Mouse (Mus musculus) gastrocnemius, postnatal 14 days (tissue): ENCODE data around the gene Ttc6. TPM values are rescaled to one million over a fixed set of nuclear protein-coding genes. Genes with fewer than 3 reads are reported as not detected.

Experiments used
- DNase-seq: peaks from one replicate; pipeline ENCODE4 v3.0.0; 2021; ENCODE audit warnings: mixed read lengths
- intact Hi-C: fragments of 180-260 bp; cut with DNase I; formaldehyde crosslinking; loops from one replicate; pipeline ENCODE4 v1.15.1; 2025; ENCODE audit warnings: low total_unique reads
- long read RNA-seq, 2 experiments: library from polyadenylated mRNA; stranded (forward); transcript quantifications; one replicate each; pipeline ENCODE4 v2.0.0; 2021
- total RNA-seq, 2 experiments: library from RNA; stranded (reverse); gene quantifications; 2 replicates each; pipeline ENCODE4 v1.2.3; 2021

Gene Ttc6
- not detected for total RNA-seq
- long read RNA-seq, experiment 1, result 0 reads
- long read RNA-seq, experiment 2, result 0 reads

DNA sequence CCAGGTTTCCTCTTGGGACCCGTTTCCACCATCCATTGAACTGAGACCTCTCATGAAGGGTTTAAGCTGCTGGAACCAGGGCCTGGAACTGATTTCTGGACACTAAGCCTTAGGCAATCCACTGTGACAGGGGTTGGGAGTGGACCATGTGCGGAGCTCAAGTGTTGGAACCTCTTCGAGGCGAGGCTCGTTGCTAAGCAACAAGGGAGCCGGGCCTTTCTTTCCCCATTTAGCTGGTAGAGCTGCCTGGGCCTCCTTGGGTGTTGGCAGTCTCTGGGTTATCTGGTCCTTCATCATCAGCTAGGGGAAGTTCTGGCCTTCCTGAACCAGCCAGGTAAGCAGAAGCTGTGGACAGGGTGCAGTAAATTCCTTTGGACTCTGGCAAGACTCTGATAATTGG, at the start of gene Ttc6:
Ttc6 (plus strand) TSS at position 205 of the 400 bp plus-strand sequence.
- DNase-seq, result no peak
- intact Hi-C loops, result no loop called here

GRCm38 (mm10) chr12:57514552-57514951, 49.4 kb upstream of the Ttc6 start:
- no peak for DNase-seq
- intact Hi-C loops, result no loop called here

DNA sequence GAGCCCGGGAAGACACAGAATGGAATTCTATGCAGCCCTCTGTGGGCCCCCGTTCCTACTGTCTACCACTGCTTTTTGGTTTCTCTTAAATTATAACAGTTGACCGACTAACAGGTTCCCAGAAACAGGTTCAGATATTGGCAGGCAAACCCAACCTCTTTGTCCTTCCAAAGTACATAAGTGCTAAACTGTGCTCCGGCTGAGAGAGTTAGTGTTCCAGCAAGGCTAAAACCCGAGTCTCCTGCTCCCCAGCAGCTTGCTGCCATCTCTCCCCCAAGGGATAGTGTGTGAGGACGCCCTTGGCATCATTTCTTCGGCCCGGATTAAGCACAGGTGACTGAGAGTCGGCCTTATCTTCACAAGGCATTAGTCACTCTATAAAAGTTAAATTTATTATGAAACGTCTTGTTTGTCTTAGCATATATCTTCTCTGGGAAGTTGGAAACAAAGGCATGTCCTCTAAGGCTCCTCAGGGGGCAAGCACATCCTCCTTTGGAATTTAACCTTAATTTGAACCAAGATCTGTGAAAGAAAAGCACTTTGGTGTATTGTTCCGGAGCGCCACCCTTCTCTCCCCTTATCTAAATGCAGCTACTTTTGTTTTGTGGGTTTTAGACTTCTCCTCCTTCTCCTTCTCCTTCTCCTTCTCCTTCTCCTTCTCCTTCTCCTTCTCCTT, 48.1 kb upstream of the Ttc6 start:
- intact Hi-C loops, result no loop called here

DNA sequence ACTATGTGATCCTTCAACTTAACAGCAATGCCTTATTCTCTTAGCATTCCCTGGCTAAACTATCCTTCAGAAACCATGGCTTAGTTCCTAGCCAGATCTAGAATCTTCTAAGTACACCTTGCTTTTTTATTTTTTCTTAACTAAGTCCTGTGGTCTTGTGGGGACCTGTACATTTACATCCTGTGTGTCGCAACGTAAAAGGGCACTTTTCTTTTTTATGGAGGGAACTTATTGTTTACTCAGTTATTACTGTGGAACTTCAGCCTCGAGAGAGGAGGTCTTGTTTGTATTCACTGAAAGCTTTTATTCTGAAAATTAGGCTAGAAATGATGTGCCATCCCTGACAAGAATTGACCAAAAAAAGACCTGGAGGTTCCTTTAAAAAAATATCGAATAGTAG, 35.6 kb upstream of the Ttc6 start:
- intact Hi-C loops, result no loop called here
- no peak for DNase-seq

More for the DNA sequence above, 48.1 kb upstream of the Ttc6 start:
- DNase-seq, result no peak

DNA sequence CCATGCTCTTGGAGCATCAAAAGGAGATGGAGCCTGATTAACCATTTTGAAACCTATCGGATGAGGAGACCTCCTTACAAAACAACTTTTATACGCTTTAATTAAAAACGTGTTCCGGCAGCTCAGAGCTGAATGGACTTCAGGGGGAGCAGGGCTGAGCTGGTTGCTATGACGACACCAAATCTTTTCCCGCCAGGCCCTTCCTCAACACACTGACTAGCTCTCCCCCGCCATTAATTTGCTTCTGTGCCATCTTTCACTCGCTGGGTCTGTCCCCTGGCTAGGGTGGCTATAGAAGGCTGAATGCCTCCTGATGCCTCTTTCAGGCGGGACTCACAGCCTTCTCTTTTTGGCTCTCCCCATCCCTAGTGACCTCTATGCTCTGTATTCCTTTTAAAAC, 33.4 kb upstream of the Ttc6 start:
- intact Hi-C loops, result no loop called here
- no peak for DNase-seq

DNA sequence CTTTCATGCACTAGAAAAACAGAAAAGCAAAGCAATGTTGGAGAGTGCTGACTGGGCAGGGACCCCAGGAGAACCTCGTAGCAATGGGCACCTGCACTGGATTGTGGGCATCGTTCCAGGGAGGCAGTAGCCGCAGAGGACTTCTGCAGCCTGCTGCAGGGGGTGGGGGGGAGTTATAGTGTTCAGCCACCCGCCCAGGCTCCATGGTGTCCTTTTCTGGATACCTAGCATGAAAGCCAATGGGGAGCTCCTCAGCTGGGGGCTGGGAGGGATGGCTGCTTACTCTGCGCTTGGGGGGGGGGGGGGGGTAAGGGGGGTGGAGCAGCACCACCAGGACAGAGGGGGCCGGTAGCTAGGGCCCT, 29.4 kb upstream of the Ttc6 start:
- no peak for DNase-seq
- intact Hi-C loops, result no loop called here

GRCm38 (mm10) chr12:57534879-57535611, 28.9 kb upstream of the Ttc6 start:
- intact Hi-C loops, result no loop called here
- no peak for DNase-seq

- intact Hi-C loops, result no loop called here
- DNase-seq, result no peak
Observed at GRCm38 (mm10) chr12:57536056-57536908, 27.6 kb upstream of the Ttc6 start.

DNA sequence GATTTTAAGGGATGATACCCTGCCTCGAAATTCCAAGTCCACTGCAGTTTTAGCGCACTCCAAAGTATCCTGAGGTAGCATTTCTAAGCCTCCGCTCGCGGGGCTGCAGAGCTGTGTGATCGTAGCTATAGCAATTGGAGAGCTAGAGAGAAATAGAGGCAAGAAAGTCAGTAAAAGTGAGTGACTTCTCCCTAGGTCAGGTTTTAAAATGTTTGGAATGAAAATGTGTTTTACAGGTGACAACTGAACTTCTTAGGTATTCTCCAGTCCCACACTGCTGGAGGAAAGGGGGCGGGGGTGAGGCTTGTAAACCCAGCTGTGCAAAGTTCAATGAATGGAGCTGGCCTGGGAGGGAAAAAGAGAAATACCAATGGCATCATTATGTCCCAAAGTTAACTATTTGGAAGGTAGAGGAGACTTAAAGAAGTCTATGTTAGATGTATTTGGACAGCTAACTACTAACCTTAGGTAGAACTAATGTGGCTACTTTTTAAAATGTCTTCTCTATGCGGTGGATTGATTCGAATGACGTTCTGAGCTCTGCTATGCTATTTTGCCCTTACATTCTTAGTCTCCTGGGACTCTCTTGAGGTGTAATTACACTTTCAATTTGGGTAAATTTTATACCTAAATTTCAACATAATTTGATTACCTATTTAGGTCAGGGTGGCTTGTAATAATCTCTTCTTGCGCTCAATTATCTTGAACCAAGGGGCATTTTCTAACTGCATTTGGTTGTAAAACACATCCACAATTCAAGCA, 26.8 kb upstream of the Ttc6 start:
- intact Hi-C loops, result no loop called here
- DNase-seq, result no peak

DNA sequence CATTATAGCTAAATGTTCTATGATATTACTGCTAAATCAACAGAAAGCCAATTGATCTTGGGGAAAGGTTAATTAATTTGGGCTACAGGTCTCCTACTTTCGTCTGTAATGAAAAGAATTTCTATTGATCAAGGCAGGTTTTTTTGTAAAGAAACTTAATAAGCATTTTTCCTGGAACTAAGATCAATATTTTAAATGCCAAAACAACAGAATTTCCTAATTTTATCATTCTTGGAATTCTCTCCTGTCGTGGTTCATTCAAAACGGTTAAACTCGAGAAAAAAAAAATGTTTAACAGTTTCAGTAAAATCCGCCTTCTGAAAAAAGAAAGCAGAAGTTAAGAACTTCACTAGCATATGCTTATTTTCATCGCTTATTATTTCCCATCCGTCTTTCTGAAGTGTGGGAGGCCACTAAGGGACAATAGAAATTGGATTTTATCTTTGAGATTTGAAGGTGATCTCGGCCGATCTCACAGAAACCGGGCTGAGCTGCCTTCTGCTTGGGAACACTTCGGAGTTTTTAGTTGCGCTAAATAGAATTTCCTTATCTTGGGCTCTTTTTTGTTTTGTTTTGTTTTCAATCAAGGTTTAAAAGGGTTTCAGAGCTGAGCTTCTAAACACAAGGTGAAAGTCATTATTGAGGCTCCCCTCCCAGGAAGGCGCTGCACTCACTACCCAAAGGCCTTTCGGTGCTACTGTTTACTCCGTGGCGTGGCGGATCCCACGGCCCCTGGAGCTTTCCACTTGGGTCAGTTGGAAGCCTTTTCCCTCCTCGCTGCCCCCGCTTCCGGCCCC, 25.9 kb upstream of the Ttc6 start:
- intact Hi-C loops, result no loop called here
- no peak for DNase-seq

- DNase-seq, result no peak
- intact Hi-C loops, result no loop called here
Observed at GRCm38 (mm10) chr12:57538588-57539550, 25.0 kb upstream of the Ttc6 start.

GRCm38 (mm10) chr12:57539551-57539985, 24.3 kb upstream of the Ttc6 start:
- intact Hi-C loops, result no loop called here
- no peak for DNase-seq

DNA sequence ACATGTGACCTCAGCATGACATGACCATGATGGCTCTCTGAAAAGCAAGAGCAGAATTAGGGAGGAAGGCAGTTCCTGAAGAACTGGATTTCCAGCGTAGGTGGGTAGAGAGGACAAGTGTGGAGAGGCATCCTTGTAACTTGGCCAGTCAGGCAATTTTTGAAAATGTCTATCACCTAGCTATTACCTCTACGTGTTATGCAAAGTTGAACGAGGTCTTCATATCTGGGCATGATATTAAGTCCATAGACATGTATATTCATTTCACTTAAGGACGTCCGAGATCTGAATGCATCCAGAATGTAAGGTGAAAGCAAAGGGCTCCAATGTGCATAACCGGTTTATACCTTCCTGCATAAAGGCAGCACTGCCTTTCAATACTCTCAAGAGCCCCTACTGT, 22.8 kb upstream of the Ttc6 start:
- DNase-seq, result no peak
- intact Hi-C loops, result no loop called here

DNA sequence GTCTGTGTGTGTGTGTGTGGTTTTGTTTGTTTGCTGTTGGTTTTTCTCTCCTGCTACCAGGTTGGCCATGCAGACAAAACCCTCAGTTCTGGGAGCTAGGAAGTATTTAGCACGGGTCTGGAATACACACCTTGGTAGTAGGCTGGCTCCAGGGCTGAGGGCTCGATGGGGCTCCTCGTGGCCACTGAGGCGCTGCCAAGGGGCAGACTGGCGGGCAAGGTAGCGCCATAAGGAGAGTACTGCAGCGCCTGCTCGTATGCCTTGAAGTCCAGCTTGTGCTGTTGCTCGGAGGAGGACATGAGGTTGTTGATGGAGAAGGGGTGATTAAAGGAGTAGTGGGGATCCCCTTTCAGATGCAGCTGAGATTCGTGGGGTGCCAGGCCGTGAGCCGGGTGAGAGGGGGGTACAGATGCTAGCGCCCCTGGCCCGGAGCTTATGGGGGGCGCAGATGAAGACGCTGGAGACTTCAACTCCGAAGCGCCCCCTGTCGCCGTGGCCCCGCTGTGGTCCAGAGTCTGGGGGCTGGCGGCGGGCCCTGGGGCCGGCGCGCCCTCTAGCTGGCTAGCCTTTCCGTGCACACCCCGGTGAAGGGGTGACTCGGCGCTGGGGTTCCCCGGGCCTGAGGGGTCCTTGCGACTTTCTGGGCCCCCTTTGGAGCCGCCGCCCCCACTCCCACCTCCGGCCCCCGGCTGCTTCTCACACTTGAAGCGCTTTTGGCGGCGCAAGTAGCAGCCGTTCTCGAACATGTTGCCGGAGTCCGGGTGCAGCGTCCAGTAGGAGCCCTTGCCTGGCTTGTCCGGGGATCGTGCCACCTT, 21.8 kb upstream of the Ttc6 start:
- intact Hi-C loops, result no loop called here
- no peak for DNase-seq

DNA sequence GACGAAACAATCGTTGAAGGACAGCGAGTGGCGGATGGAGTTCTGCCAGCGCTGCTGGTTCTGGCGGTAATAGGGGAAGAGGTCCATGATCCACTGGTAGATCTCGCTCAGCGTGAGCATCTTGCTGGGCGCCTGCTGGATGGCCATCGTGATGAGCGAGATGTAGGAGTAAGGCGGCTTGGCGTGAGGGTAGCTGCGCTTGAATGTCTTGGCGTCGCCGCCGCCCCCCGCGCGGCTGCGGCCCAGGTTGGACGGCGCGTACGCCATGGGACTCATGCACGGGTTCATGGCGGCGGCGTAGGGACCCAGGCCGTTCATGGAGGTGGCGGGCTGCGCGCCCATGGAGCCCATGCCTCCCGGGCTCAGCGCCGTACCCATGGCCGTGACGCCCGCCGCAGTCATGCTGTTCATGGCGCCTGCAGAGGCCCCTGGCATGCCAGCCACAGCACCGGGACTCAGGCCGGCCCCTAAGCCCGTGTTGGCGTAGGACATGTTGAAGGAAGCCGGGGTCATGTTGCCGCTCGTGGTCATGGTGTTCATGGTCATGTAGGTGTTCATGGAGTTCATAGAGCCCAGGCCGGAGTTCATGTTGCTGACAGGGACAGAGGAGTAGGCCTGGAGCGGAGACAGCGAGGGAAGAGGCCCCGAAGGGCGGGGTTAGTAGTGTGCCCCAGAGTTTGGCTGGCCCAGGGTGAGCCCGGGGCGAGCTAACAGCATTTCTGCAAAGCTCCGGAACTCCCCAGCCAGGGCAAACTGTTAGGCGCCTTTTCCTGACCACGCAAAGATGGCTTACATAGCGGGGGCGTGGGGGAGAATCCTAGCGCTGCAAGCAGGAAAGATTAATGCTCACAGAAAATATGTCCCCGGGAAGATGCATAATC, 20.9 kb upstream of the Ttc6 start:
- no peak for DNase-seq
- intact Hi-C loops, result no loop called here

DNA sequence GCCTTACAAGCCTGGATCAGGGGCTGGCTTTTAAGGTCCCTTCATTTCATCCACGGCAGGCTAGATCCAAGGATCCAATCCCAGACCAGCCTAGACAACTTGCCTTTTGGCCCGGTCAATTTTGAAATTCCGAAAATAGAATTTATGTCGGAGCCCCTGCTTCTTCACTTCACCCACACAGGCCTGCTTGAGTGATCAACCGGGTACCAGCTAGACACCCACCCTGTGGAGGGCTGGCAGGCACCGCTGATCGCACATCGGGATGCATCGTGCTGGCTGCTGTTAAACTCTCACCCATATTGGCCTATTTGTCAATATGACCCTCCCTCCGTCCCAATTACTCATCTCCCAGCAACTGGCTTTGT, 20.3 kb upstream of the Ttc6 start:
- DNase-seq, result no peak
- intact Hi-C loops, result no loop called here
